Mouse (Mus musculus) megakaryocyte, embryonic 14.5 days (primary cell): ENCODE results near the gene Mthfd1l.

Source experiments
- FLI1 ChIP-seq: IDR thresholded peaks from 2 replicates; pipeline ENCODE4 v1.6.1; 2012; ENCODE audit warnings: low read length, inconsistent platforms, mixed read lengths
- GATA1 ChIP-seq: IDR thresholded peaks from 3 replicates; pipeline ENCODE4 v1.6.1; 2012; ENCODE audit warnings: mixed read lengths, low read length, inconsistent platforms, borderline replicate concordance

DNA sequence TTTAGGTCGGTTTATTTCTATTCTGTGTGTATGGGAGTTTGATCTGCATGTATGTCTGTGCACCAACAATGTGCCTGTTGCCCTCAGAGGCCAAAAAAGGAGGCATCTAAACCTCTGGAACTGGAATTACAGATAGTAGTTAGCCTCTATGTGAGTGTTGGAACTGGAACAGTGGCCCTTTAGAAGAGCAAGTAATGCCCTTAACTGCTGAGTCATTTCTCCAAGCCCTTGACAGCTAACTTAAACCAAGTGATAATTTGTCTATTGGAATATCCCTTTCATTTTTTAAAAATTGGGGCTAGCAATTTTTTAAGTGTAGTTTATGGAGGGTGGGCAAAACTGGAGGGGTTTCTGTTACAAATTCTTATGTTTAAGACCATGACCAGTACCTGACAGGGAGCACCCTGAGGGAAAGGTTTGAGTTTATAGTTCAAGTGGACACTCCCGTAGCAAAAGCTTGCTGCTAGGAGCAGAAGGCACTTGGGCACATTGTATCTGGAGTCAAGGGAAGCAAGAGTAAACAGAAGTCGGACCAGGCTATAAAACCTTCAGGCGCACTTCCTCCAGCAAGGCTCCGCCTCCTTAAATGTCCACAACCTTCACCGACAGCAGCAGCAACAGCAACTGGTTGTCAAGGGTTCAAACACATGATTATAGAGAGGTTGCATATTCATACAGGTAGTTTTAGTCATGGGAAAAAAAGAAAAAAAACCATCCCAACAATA is 3.1 kb downstream of the Mthfd1l start:
- TF ChIP-seq GATA1 (no peak), FLI1 (no peak)
